Mouse (Mus musculus): ENCODE results near the gene Ppp4r3b.

DNA sequence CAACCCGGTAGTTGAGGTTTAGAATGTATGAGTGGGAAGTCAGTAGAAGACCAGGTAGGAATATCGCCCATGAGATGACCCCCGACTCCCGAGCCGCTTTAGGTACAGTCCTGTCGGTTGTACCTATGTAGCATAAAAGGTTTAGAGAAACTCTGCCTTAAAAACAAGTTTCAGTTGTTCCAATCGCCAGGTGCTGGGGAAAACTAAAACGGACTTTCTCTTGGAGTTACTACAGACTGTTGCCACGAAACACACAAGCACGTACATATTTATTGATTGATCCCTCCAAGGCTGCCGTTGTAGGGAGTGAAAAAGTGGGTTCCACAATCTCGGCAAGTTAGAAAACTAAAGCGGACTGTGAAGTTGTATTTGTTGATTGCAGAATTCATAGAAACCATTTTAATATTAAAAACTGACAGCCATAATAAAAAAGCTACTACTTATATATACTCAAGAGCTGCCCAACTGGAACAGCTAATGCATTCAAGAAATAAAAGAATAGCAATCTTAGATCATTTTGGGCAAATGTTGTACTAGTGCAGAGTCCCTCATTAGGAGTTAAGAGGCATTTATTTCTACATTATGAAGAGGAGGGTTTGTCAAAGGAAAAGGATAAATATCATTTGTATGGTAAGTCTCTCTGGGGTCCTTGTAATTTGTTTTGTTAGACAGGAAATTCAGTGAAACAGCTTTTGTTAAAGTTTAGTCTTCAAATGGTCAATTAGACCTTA lies 1.2 kb downstream of the Ppp4r3b start:
- TF ChIP-seq POLR2A (IDR thresholded peaks at IDR 0.05; ENCODE audit: extremely low read depth, insufficient read depth, low read length) (no peak), CTCF (IDR thresholded peaks at IDR 0.05; ENCODE audit: low read depth, low read length) (no peak)

Measured in liver, adult 2 months (tissue).